Mouse (Mus musculus): ENCODE data around the gene Robo1.
A peak's percentile ranks its signal among the peaks of the same experiment; 100 is the strongest.

Gene Robo1

GRCm38 (mm10) chr16:73002685-73003084 is 694.6 kb downstream of the Robo1 start:
- no peak for DNase-seq (ENCODE audit: low spot score in 2 of 2)

GRCm38 (mm10) chr16:73004601-73005000 is 696.5 kb downstream of the Robo1 start:
- DNase-seq (ENCODE audit: low spot score in 2 of 2) = no peak

- DNase-seq (ENCODE audit: low spot score in 2 of 2) = no peak
Measured at GRCm38 (mm10) chr16:73005831-73006230, 697.7 kb downstream of the Robo1 start.

- no peak for DNase-seq (ENCODE audit: low spot score in 2 of 2)
Measured at GRCm38 (mm10) chr16:73007434-73007833, 699.3 kb downstream of the Robo1 start.

GRCm38 (mm10) chr16:73011313-73011712 is 703.2 kb downstream of the Robo1 start:
- DNase-seq (ENCODE audit: low spot score in 2 of 2) = no peak

- DNase-seq (ENCODE audit: low spot score in 2 of 2) = no peak
Measured at GRCm38 (mm10) chr16:73012926-73013325, 704.8 kb downstream of the Robo1 start.

GRCm38 (mm10) chr16:73014544-73014943 is 706.4 kb downstream of the Robo1 start:
- DNase-seq (ENCODE audit: low spot score in 2 of 2) = no peak

- DNase-seq (ENCODE audit: low spot score in 2 of 2) = peak in 1 of 2 experiments; percentile 35
Measured at GRCm38 (mm10) chr16:73015976-73016375, 707.9 kb downstream of the Robo1 start.

- no peak for DNase-seq (ENCODE audit: low spot score in 2 of 2)
Measured at GRCm38 (mm10) chr16:73016801-73017200, 708.7 kb downstream of the Robo1 start.

GRCm38 (mm10) chr16:73024326-73024725 is 716.2 kb downstream of the Robo1 start:
- no peak for DNase-seq (ENCODE audit: low spot score in 2 of 2)

- peak in 1 of 2 experiments; percentile 31 for DNase-seq (ENCODE audit: low spot score in 2 of 2)
Measured at GRCm38 (mm10) chr16:73027692-73028091, 719.6 kb downstream of the Robo1 start.

GRCm38 (mm10) chr16:73030999-73031398 is 722.9 kb downstream of the Robo1 start:
- DNase-seq (ENCODE audit: low spot score in 2 of 2) = no peak

GRCm38 (mm10) chr16:73035210-73035985 is 727.3 kb downstream of the Robo1 start:
- DNase-seq (ENCODE audit: low spot score in 2 of 2) = no peak

- DNase-seq (ENCODE audit: low spot score in 2 of 2) = no peak
Measured at GRCm38 (mm10) chr16:73038552-73038951, 730.4 kb downstream of the Robo1 start.

GRCm38 (mm10) chr16:73062461-73062860 is 754.4 kb downstream of the Robo1 start:
- no peak for DNase-seq (ENCODE audit: low spot score in 2 of 2)

GRCm38 (mm10) chr16:73067782-73068181 is 759.7 kb downstream of the Robo1 start:
- no peak for DNase-seq (ENCODE audit: low spot score in 2 of 2)

- no peak for DNase-seq (ENCODE audit: low spot score in 2 of 2)
Measured at GRCm38 (mm10) chr16:73072047-73072446, 763.9 kb downstream of the Robo1 start.

- no peak for DNase-seq (ENCODE audit: low spot score in 2 of 2)
Measured at GRCm38 (mm10) chr16:73072883-73073282, 764.8 kb downstream of the Robo1 start.

GRCm38 (mm10) chr16:73082420-73082819 is 774.3 kb downstream of the Robo1 start:
- DNase-seq (ENCODE audit: low spot score in 2 of 2) = no peak

- no peak for DNase-seq (ENCODE audit: low spot score in 2 of 2)
Measured at GRCm38 (mm10) chr16:73083077-73083476, 775.0 kb downstream of the Robo1 start.
